Mouse (Mus musculus): ENCODE results near the gene Grm8. TPM values are rescaled to one million over a fixed set of nuclear protein-coding genes. Genes with fewer than 3 reads are reported as not detected.

Gene Grm8
- polyA plus RNA-seq, 1 experiment from 2014 or later: 8.8 TPM

DNA sequence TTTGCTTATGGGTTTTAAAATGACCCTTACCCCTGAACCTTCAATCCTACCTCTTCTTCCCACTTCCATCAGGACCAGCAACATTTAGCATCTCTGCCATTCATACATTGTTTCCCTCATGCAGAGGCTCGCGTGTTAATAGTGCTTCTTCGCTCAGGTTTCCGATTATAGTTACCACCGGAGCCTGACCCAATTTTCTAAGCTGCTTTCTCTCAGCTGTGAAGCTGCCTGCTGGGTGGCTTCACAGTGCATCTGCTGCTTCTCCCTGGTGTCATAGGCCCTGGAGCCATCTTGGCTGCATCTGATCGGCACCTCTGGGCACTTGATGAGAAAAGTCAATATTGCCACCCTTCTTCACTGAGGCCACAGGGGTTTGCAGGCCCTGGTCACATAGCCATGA, 325.0 kb downstream of the Grm8 start:
- no peaks in the 10 kb centered on the region for H3K27me3 ChIP-seq
- no peak for ATAC-seq (ENCODE audit: low FRiP score)
- H3K4me1 ChIP-seq (replicated peaks): no peaks in the 10 kb centered on the region
- H3K36me3 ChIP-seq: no peaks in the 10 kb centered on the region
- H3K27ac ChIP-seq: no peak overlapping the region
- no peak overlapping the region for H3K9ac ChIP-seq
- WGBS: 82% methylated on average over 6 of the region's 6 CpGs
- no peak overlapping the region for H3K4me3 ChIP-seq
- H3K4me2 ChIP-seq: no peak overlapping the region
- H3K9me3 ChIP-seq: no peaks in the 10 kb centered on the region

DNA sequence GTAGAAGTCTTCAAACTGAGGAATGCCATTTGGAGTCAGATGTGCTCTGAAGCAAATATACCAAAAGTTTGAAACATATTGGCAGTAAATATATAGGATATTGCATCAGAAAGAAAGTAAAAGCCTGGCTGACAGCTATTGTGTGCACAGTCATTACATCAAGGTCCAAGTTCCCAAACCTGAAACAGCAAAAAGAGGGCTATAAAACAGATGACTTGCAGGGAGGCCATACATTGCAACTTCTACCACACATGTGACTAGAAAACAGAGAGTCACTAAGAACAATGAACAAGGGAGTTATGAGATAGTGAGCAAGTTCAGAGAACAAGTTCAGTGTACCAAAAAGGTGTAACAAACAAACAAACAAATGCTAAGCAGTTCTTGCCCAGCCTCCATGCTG, 328.2 kb downstream of the Grm8 start:
- H3K4me2 ChIP-seq: no peak overlapping the region
- H3K9ac ChIP-seq: no peak overlapping the region
- no peaks in the 10 kb centered on the region for H3K27me3 ChIP-seq
- no peaks in the 10 kb centered on the region for H3K9me3 ChIP-seq
- no peak overlapping the region for H3K4me3 ChIP-seq
- no peaks in the 10 kb centered on the region for H3K4me1 ChIP-seq (replicated peaks)
- no peak for ATAC-seq (ENCODE audit: low FRiP score)
- no peak overlapping the region for H3K27ac ChIP-seq
- no peaks in the 10 kb centered on the region for H3K36me3 ChIP-seq

DNA sequence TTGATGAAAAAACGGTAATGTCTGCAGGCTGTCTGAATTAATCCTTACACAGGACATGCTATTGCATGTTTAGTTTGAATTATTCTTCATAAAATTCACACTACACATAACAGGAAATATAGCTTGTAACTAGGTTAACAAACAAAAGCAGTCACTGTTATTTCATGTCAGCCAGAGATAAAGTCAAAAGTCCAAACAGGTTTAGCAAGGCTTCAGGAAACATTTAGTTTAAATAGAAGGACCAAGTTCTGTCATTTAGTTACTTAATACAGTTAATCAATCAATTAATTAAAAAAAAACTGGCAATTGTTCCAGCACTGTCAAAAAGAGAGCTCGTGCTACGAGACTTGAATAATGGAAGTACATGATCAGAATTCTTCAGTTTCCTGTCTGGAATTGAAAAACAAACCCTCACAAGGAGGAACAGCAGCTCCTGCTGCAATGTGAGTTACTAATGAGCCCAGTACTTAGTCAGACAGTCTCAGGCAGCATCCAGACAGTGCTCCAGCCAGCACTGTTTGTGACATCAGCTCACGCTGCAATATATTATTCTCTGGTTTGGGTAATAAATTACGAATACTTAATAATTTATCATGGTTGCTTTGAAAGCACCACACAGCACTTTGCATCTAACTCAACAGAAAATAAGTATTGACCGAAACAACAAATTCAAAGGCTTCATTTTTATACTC, 334.0 kb downstream of the Grm8 start:
- no peaks in the 10 kb centered on the region for H3K36me3 ChIP-seq
- WGBS: 64% methylated on average over 6 of the region's 6 CpGs
- no peak for ATAC-seq (ENCODE audit: low FRiP score)

DNA sequence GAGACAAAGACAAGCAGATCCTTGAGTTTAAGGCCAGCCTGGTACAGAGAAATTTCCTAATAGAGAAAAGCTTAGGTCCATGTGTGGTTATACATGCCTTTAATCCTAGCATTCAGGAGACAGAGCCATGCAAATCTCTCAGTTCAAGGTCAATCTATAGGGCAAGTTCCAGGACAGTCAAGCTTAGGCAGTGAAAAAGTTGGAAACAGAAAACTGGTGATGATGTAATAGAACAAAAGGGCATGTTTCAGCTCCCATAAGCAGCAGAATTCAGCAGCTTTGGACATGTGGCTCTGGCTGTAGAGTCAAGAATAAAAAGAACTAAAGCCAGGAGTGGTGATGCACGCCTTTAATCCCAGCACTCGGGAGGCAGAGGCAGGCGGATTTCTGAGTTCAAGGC, 336.2 kb downstream of the Grm8 start:
- no peaks in the 10 kb centered on the region for H3K4me1 ChIP-seq (replicated peaks)
- no peak overlapping the region for H3K4me2 ChIP-seq
- WGBS: 99% methylated on average over 3 of the region's 3 CpGs
- H3K9me3 ChIP-seq: no peaks in the 10 kb centered on the region
- H3K27ac ChIP-seq: no peak overlapping the region
- no peaks in the 10 kb centered on the region for H3K36me3 ChIP-seq
- no peaks in the 10 kb centered on the region for H3K27me3 ChIP-seq
- no peak for ATAC-seq (ENCODE audit: low FRiP score)
- no peak overlapping the region for H3K4me3 ChIP-seq
- no peak overlapping the region for H3K9ac ChIP-seq

More for the DNA sequence above, 334.0 kb downstream of the Grm8 start:
- Histone ChIP-seq H3K4me3 (no peak overlapping the region), H3K9ac (no peak overlapping the region), H3K9me3 (no peaks in the 10 kb centered on the region), H3K27ac (no peak overlapping the region), H3K4me2 (no peak overlapping the region), H3K27me3 (no peaks in the 10 kb centered on the region), H3K4me1 (replicated peaks) (no peaks in the 10 kb centered on the region)

DNA sequence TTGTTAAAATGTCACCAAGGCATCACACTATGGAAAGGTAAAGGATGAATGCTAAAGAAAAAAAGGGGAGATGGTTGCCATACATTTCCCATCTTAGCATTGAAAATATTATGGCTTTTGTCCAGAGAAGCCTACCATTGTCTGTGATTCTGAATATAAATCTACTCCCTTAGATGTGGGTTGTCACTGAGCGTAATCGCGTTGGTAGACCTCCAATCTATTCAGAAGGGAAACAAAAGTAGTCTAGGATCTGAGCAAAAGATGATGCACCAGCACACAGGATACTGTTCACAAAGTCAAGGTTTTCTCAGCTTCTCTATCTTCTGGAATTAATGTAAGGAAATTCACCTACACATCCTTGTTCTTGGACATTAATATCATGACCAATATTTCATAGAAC, 345.4 kb downstream of the Grm8 start:
- no peak overlapping the region for H3K9ac ChIP-seq
- H3K4me3 ChIP-seq: no peak overlapping the region
- H3K4me2 ChIP-seq: no peak overlapping the region
- H3K27me3 ChIP-seq: no peaks in the 10 kb centered on the region
- no peak for ATAC-seq (ENCODE audit: low FRiP score)
- WGBS: 89% methylated on average over 3 of the region's 3 CpGs
- no peak overlapping the region for H3K27ac ChIP-seq
- no peaks in the 10 kb centered on the region for H3K9me3 ChIP-seq
- H3K36me3 ChIP-seq: no peaks in the 10 kb centered on the region
- H3K4me1 ChIP-seq (replicated peaks): no peaks in the 10 kb centered on the region

DNA sequence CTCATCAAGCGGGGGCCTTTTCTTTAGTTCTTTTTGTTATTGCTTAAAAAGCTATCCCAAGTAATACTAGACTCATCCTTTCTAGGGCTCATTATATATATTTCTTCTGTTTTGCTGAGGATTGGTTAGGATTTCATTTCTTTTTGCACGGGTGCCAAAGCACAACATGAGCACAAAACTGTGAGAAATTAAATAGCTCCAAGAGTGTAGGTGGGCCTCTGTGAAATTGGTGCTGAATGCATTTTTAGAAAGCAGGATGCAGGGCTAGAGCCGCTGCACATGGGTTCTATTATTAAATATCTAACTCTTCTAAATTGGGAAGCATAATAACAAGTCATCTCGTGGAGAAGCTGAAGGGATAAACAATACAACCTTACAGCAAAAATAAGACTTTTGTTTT, 345.8 kb downstream of the Grm8 start:
- no peak overlapping the region for H3K9ac ChIP-seq
- H3K9me3 ChIP-seq: no peaks in the 10 kb centered on the region
- no peak for ATAC-seq (ENCODE audit: low FRiP score)
- H3K27ac ChIP-seq: no peak overlapping the region
- WGBS: 71% methylated on average over 4 of the region's 4 CpGs
- no peaks in the 10 kb centered on the region for H3K36me3 ChIP-seq
- H3K4me1 ChIP-seq (replicated peaks): no peaks in the 10 kb centered on the region
- no peaks in the 10 kb centered on the region for H3K27me3 ChIP-seq
- no peak overlapping the region for H3K4me2 ChIP-seq
- H3K4me3 ChIP-seq: no peak overlapping the region

DNA sequence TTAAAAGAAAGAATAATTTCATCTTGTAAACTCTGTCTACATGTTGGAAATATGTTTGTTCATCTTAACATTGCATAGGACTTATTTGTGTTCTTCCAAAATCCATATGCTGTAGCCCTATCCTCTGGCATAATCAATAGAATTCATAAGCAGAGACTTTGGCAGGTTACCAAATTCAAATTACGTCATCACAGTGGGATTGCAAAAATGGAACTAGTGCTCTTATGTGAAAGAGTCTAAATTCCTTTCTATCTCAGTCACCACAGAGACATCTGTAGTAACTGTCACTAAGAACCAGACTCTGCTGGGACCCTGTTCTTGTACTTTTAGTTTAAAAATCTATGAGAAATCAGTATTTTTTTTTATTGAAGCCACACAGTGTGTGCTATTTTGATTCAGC, 352.7 kb downstream of the Grm8 start:
- no peak overlapping the region for H3K4me2 ChIP-seq
- no peak for ATAC-seq (ENCODE audit: low FRiP score)
- no peaks in the 10 kb centered on the region for H3K27me3 ChIP-seq
- H3K27ac ChIP-seq: no peak overlapping the region
- H3K4me3 ChIP-seq: no peak overlapping the region
- H3K9ac ChIP-seq: no peak overlapping the region
- no peaks in the 10 kb centered on the region for H3K4me1 ChIP-seq (replicated peaks)
- WGBS: 78% methylated on average over 1 of the region's 1 CpGs
- no peaks in the 10 kb centered on the region for H3K9me3 ChIP-seq
- no peaks in the 10 kb centered on the region for H3K36me3 ChIP-seq

DNA sequence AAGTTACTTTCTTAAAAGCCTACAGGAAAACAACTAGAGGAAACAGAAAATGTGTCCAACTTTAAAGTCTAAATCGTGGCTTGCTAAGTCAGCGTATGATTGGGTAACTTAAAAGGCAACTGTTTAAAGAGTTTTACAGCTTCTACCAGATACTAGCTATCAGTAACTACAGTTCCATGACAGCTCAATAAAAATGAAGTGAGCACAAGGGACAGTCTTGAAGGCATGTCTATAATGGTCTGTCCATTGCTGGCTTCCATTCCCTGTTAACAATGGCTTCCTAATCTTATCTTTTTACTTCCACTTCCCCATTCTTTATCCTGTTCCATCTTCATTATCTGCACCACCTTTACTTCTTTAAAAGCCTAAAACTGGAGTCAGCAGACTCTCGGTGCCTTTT, 353.6 kb downstream of the Grm8 start:
- Histone ChIP-seq H3K27ac (no peak overlapping the region), H3K9me3 (no peaks in the 10 kb centered on the region), H3K4me1 (replicated peaks) (no peaks in the 10 kb centered on the region), H3K9ac (no peak overlapping the region), H3K4me3 (no peak overlapping the region), H3K36me3 (no peaks in the 10 kb centered on the region), H3K4me2 (no peak overlapping the region), H3K27me3 (no peaks in the 10 kb centered on the region)
- WGBS: 88% methylated on average over 3 of the region's 3 CpGs
- no peak for ATAC-seq (ENCODE audit: low FRiP score)

DNA sequence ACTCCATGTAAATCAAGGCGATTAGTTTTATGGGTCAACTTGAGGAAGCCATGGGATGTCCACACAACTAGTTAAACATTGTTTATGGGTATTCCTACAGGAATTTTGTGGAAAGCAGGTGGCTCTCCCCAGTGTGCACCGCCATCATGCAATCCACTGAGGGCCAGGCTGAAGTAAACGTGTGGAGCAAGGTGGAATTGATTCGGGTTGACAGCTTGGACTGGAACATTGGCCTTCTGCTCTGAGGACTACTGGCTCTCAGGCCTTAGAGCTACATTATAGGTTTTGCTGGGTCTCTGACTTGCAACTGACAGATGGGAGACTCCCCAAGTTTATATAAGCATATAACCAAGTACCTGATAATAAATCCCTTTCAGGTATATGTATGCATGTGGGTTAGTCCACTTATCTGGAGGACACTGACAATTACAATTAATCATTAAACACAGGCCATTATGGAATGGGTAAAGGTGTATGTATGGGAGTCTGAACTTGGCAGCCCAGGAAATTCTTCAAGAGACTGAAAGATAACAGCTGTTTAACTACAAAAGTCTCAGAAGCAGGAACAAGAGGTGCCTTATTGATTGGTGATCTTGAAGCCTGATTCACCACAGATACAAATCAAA, 359.2 kb downstream of the Grm8 start:
- H3K9ac ChIP-seq: no peak overlapping the region
- 87% methylated on average over 4 of the region's 4 CpGs for WGBS
- no peaks in the 10 kb centered on the region for H3K27me3 ChIP-seq
- no peak overlapping the region for H3K27ac ChIP-seq
- no peak overlapping the region for H3K4me3 ChIP-seq
- no peaks in the 10 kb centered on the region for H3K4me1 ChIP-seq (replicated peaks)
- no peak overlapping the region for H3K4me2 ChIP-seq
- no peaks in the 10 kb centered on the region for H3K36me3 ChIP-seq
- H3K9me3 ChIP-seq: no peaks in the 10 kb centered on the region
- no peak for ATAC-seq (ENCODE audit: low FRiP score)

DNA sequence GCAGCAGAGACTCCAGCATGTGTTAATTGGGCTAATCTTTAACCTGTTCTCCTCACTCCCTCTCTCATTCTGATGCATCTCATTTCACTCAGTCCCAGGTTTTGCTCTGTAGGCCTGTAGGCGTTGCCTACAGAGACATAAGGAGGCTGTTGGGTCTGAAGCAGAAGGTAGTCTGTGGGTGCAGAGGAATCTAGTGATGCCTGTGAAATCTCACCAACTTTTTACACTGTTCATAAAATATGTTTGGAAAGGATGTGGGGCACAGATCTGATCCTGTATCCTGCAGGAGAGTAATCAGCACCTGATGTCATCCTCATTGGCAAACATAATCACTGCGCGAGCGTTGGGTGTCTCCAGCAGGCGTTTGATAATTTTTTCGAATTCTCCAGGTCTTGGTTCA, 372.9 kb downstream of the Grm8 start:
- Histone ChIP-seq H3K4me1 (replicated peaks) (no peaks in the 10 kb centered on the region), H3K4me3 (no peak overlapping the region), H3K4me2 (no peak overlapping the region), H3K9ac (no peak overlapping the region), H3K27me3 (no peaks in the 10 kb centered on the region), H3K27ac (no peak overlapping the region), H3K9me3 (no peaks in the 10 kb centered on the region), H3K36me3 (no peaks in the 10 kb centered on the region)
- ATAC-seq (ENCODE audit: low FRiP score): no peak
- WGBS: 91% methylated on average over 6 of the region's 6 CpGs

DNA sequence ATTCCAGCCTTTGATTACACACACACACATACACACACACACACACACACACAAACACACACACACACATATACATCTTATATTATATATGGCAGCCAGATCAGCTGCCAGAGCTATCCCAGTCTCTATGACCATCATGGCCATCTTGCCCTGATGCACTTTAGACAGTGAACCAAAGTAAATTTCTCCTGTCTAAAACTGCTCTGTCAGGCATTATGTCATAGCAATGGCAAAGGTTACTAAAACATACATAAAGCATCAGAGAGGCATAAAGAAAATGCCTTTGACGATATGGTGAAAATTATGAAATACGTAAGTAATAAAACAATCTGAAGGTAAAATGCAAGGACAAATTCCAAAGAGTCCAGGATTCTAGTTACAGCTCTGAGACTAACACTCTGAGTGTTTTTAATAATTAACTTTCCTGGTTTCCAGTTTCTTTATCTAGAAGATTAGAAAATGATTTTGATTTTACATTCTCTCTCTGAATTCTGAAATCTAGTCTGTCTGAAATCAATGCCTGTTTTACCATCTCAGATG, 381.6 kb downstream of the Grm8 start:
- no peak overlapping the region for H3K4me2 ChIP-seq
- over 99% methylated on average over 2 of the region's 2 CpGs for WGBS
- no peaks in the 10 kb centered on the region for H3K4me1 ChIP-seq (replicated peaks)
- H3K4me3 ChIP-seq: no peak overlapping the region
- no peak overlapping the region for H3K27ac ChIP-seq
- H3K36me3 ChIP-seq: no peaks in the 10 kb centered on the region
- no peak for ATAC-seq (ENCODE audit: low FRiP score)
- no peaks in the 10 kb centered on the region for H3K27me3 ChIP-seq
- H3K9ac ChIP-seq: no peak overlapping the region
- H3K9me3 ChIP-seq: no peaks in the 10 kb centered on the region

DNA sequence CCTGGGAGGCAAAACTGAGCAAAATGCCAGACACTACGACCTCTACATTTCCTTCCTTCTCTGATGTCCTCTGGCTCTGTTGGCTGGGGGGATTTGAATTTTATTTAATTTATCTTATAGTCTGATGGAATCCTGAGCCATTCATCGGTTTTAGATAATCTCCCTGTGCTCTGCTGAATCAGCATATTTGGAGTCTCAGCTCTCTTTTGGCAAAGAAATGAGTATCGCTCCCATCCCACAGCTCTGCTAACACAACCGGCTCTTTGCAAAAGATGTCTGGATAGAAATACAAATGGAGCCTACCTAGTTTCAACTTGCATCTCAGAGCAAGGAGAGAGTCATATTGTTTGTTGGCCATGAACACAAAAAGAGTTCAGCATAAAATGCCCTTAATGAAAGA, 388.5 kb downstream of the Grm8 start:
- ATAC-seq (ENCODE audit: low FRiP score): no peak
- WGBS: 73% methylated on average over 4 of the region's 4 CpGs
- H3K27ac ChIP-seq: 0 out of 2 replicates have a peak overlapping the region, but pooled peaks have one; percentile 8

More for the DNA sequence above, 388.5 kb downstream of the Grm8 start:
- H3K9ac ChIP-seq: no peak overlapping the region
- no peak overlapping the region for H3K4me2 ChIP-seq
- no peaks in the 10 kb centered on the region; the same call in 1 of the 2 replicates for H3K4me1 ChIP-seq (replicated peaks)
- no peaks in the 10 kb centered on the region for H3K36me3 ChIP-seq
- no peaks in the 10 kb centered on the region for H3K27me3 ChIP-seq
- H3K9me3 ChIP-seq: no peaks in the 10 kb centered on the region
- no peak overlapping the region for H3K4me3 ChIP-seq

Data from hindbrain, embryonic 13.5 days (tissue).